Mouse (Mus musculus): ENCODE data around the gene Pkmyt1. TPM values are rescaled to one million over a fixed set of nuclear protein-coding genes. Genes with fewer than 3 reads are reported as not detected.

Pkmyt1 gene
- polyA plus RNA-seq, 1 experiment from 2014 or later: 79.0 TPM

GRCm38 (mm10) chr17:23699131-23700077 is 26.7 kb upstream of the Pkmyt1 start:
- under 1% methylated on average over 101 of the region's 101 CpGs for WGBS
- no peak for TF ChIP-seq CTCF (IDR thresholded peaks at IDR 0.05; ENCODE audit: low read depth)
- peak; percentile 63 for DNase-seq
- ATAC-seq (ENCODE audit: insufficient read depth): peak; percentile 19; the same call in 1 of the 2 replicates
- H3K4me3 ChIP-seq (ENCODE audit: low read depth, low read length): peak overlapping the region; percentile 64
- H3K9me3 ChIP-seq (ENCODE audit: low read depth, low read length): no peaks in the 10 kb centered on the region
- H3K27ac ChIP-seq (ENCODE audit: low read depth): no peak overlapping the region
- H3K36me3 ChIP-seq (ENCODE audit: insufficient read depth): no peaks in the 10 kb centered on the region
- H3K9ac ChIP-seq: peak overlapping the region; percentile 54
- H3K27me3 ChIP-seq (ENCODE audit: insufficient read depth, low read length): peaks cover 11% of the 10 kb centered on the region
- peak overlapping the region; percentile 100 for H3K4me2 ChIP-seq
- H3K4me1 ChIP-seq (ENCODE audit: insufficient read depth): peaks cover 7% of the 10 kb centered on the region

GRCm38 (mm10) chr17:23700079-23700478 is 26.1 kb upstream of the Pkmyt1 start:
- H3K36me3 ChIP-seq (ENCODE audit: insufficient read depth): no peaks in the 10 kb centered on the region
- peak overlapping the region; percentile 64 for H3K4me3 ChIP-seq (ENCODE audit: low read depth, low read length)
- DNase-seq: peak; percentile 93
- peaks cover 11% of the 10 kb centered on the region for H3K27me3 ChIP-seq (ENCODE audit: insufficient read depth, low read length)
- WGBS: under 1% methylated on average over 27 of the region's 28 CpGs
- peak overlapping the region; percentile 100 for H3K4me2 ChIP-seq
- ATAC-seq (ENCODE audit: insufficient read depth): peak; percentile 94
- H3K9me3 ChIP-seq (ENCODE audit: low read depth, low read length): no peaks in the 10 kb centered on the region
- peak; percentile 81 for TF ChIP-seq CTCF (IDR thresholded peaks at IDR 0.05; ENCODE audit: low read depth)
- H3K27ac ChIP-seq (ENCODE audit: low read depth): no peak overlapping the region
- peak overlapping the region; percentile 54 for H3K9ac ChIP-seq
- no peaks in the 10 kb centered on the region; the same call in none of the 2 replicates for H3K4me1 ChIP-seq (ENCODE audit: insufficient read depth)

GRCm38 (mm10) chr17:23703301-23703700 is 22.8 kb upstream of the Pkmyt1 start:
- H3K27ac ChIP-seq (ENCODE audit: low read depth): no peak overlapping the region
- no peak overlapping the region for H3K9ac ChIP-seq
- 81% methylated on average over 9 of the region's 9 CpGs for WGBS
- ATAC-seq (ENCODE audit: insufficient read depth): no peak
- H3K4me3 ChIP-seq (ENCODE audit: low read depth, low read length): no peak overlapping the region
- no peak overlapping the region for H3K4me2 ChIP-seq
- no peaks in the 10 kb centered on the region for H3K36me3 ChIP-seq (ENCODE audit: insufficient read depth)
- H3K9me3 ChIP-seq (ENCODE audit: low read depth, low read length): no peaks in the 10 kb centered on the region
- H3K4me1 ChIP-seq (ENCODE audit: insufficient read depth): no peaks in the 10 kb centered on the region
- TF ChIP-seq CTCF (IDR thresholded peaks at IDR 0.05; ENCODE audit: low read depth): no peak
- peaks cover 11% of the 10 kb centered on the region for H3K27me3 ChIP-seq (ENCODE audit: insufficient read depth, low read length)
- no peak for DNase-seq

- Histone ChIP-seq H3K4me1 (ENCODE audit: insufficient read depth) (no peaks in the 10 kb centered on the region), H3K27ac (ENCODE audit: low read depth) (no peak overlapping the region), H3K4me3 (ENCODE audit: low read depth, low read length) (no peak overlapping the region), H3K36me3 (ENCODE audit: insufficient read depth) (no peaks in the 10 kb centered on the region), H3K9me3 (ENCODE audit: low read depth, low read length) (no peaks in the 10 kb centered on the region), H3K27me3 (ENCODE audit: insufficient read depth, low read length) (peaks cover 3% of the 10 kb centered on the region), H3K4me2 (no peak overlapping the region), H3K9ac (no peak overlapping the region)
- ATAC-seq (ENCODE audit: insufficient read depth): no peak
- TF ChIP-seq CTCF (IDR thresholded peaks at IDR 0.05; ENCODE audit: low read depth): no peak
- WGBS: 33% methylated on average over 7 of the region's 7 CpGs
- no peak for DNase-seq
These were observed 21.4 kb upstream of the Pkmyt1 start for GRCm38 (mm10) chr17:23704741-23705140.

- no peak for TF ChIP-seq CTCF (IDR thresholded peaks at IDR 0.05; ENCODE audit: low read depth)
- DNase-seq (no peak), ATAC-seq (ENCODE audit: insufficient read depth) (peak; percentile 10; the same call in 1 of the 2 replicates)
- Histone ChIP-seq H3K9ac (no peak overlapping the region), H3K4me2 (no peak overlapping the region), H3K36me3 (ENCODE audit: insufficient read depth) (no peaks in the 10 kb centered on the region), H3K4me1 (ENCODE audit: insufficient read depth) (no peaks in the 10 kb centered on the region), H3K9me3 (ENCODE audit: low read depth, low read length) (no peaks in the 10 kb centered on the region), H3K27ac (ENCODE audit: low read depth) (no peak overlapping the region), H3K27me3 (ENCODE audit: insufficient read depth, low read length) (no peaks in the 10 kb centered on the region), H3K4me3 (ENCODE audit: low read depth, low read length) (no peak overlapping the region)
- WGBS: 74% methylated on average over 7 of the region's 7 CpGs
These were observed 20.5 kb upstream of the Pkmyt1 start for GRCm38 (mm10) chr17:23705525-23706104.

- ATAC-seq (ENCODE audit: insufficient read depth): peak; percentile 66
- TF ChIP-seq CTCF (IDR thresholded peaks at IDR 0.05; ENCODE audit: low read depth): peak; percentile 92
These were observed 19.9 kb upstream of the Pkmyt1 start for GRCm38 (mm10) chr17:23706212-23706611.

GRCm38 (mm10) chr17:23717003-23717402 is 9.1 kb upstream of the Pkmyt1 start:
- peak; percentile 42; the same call in 1 of the 2 replicates for ATAC-seq (ENCODE audit: insufficient read depth)
- WGBS: 51% methylated on average over 2 of the region's 2 CpGs
- TF ChIP-seq CTCF (IDR thresholded peaks at IDR 0.05; ENCODE audit: low read depth): no peak

More at GRCm38 (mm10) chr17:23706212-23706611, 19.9 kb upstream of the Pkmyt1 start:
- peak; percentile 90 for DNase-seq
- Histone ChIP-seq H3K9ac (no peak overlapping the region), H3K27ac (ENCODE audit: low read depth) (no peak overlapping the region), H3K4me3 (ENCODE audit: low read depth, low read length) (no peak overlapping the region), H3K4me1 (ENCODE audit: insufficient read depth) (no peaks in the 10 kb centered on the region), H3K36me3 (ENCODE audit: insufficient read depth) (no peaks in the 10 kb centered on the region), H3K9me3 (ENCODE audit: low read depth, low read length) (no peaks in the 10 kb centered on the region), H3K4me2 (no peak overlapping the region), H3K27me3 (ENCODE audit: insufficient read depth, low read length) (no peaks in the 10 kb centered on the region)
- whole genome bisulfite sequencing: 5% methylated on average over 3 of the region's 3 CpGs

More at GRCm38 (mm10) chr17:23717003-23717402, 9.1 kb upstream of the Pkmyt1 start:
- Histone ChIP-seq H3K36me3 (ENCODE audit: insufficient read depth) (no peaks in the 10 kb centered on the region), H3K4me3 (ENCODE audit: low read depth, low read length) (no peak overlapping the region), H3K4me2 (no peak overlapping the region), H3K9ac (no peak overlapping the region), H3K27ac (ENCODE audit: low read depth) (no peak overlapping the region), H3K4me1 (ENCODE audit: insufficient read depth) (no peaks in the 10 kb centered on the region), H3K27me3 (ENCODE audit: insufficient read depth, low read length) (no peaks in the 10 kb centered on the region), H3K9me3 (ENCODE audit: low read depth, low read length) (no peaks in the 10 kb centered on the region)
- peak; percentile 64 for DNase-seq
